Mouse (Mus musculus): ENCODE results near the gene Zfp326. TPM values are rescaled to one million over a fixed set of nuclear protein-coding genes. Genes with fewer than 3 reads are reported as not detected.

The Zfp326 gene
- polyA plus RNA-seq, 1 experiment from 2014 or later = 37.7 TPM

DNA sequence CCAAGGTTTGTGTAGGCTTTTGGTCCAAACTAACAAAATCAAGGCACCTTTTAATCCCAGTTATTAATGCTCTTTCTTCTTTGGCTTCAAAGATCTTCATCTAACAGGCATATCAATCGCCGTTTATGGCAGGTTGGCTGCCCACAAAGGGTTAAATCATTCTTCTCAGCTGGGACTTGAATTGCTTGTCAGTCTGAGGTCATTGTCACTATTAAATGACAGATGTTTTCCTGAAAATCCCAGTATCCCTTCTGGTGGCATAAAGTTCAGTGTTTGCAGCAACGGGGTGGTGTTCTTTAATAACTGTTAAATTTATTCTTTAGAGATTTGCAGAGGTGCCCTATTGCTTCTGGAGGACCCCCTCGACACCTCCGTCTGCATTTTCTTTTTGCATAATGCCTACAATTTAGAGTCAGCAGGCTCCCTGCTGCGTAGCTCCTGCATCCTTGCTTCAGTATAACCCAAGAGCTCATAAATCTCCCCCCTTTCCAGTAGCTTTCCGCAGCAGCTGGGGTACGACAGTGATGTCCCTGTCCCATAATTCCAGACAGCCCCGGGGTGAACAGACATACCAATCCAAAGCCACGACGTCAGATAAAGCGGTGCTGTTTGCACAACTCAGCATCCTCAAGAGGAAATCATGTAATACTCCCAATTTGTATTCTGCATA is 46.6 kb downstream of the Zfp326 start:
- Histone ChIP-seq H3K27me3 (ENCODE audit: insufficient read depth, poor library complexity, severe bottlenecking) (no peaks in the 10 kb centered on the region), H3K27ac (no peak overlapping the region), H3K4me1 (no peaks in the 10 kb centered on the region), H3K4me3 (no peak overlapping the region), H3K36me3 (peaks cover 27% of the 10 kb centered on the region), H3K9me3 (no peaks in the 10 kb centered on the region)
- WGBS = 89% methylated on average over 12 of the region's 12 CpGs
- DNase-seq (ENCODE audit: low spot score) = no peak

DNA sequence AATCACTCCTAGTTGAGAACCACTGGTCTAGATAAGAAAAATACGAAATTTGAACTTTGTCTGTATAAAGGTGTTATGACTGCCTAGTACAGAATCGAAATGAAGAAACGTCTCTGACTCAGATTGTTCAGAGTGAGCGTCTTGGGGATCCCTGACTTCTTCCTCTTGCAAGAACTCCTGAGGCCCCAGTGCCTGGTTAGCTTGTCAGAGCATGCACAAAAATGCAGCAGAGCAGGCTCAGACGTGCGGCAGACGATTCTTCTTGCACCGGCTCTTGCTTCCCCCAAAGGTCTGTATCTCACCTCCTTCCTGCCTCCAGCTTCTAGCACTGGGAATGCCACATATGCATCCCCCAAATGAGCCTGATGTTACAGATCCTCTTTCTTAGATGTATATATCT is 48.0 kb downstream of the Zfp326 start:
- Histone ChIP-seq H3K9me3 (no peaks in the 10 kb centered on the region), H3K4me1 (no peaks in the 10 kb centered on the region), H3K4me3 (no peak overlapping the region), H3K27me3 (ENCODE audit: insufficient read depth, poor library complexity, severe bottlenecking) (no peaks in the 10 kb centered on the region), H3K27ac (no peak overlapping the region), H3K36me3 (peaks cover 14% of the 10 kb centered on the region; the same call in 1 of the 2 replicates)
- 89% methylated on average over 8 of the region's 8 CpGs for WGBS
- no peak for DNase-seq (ENCODE audit: low spot score)

GRCm38 (mm10) chr5:105925568-105926255 is 49.3 kb downstream of the Zfp326 start:
- Histone ChIP-seq H3K27me3 (ENCODE audit: insufficient read depth, poor library complexity, severe bottlenecking) (no peaks in the 10 kb centered on the region), H3K4me1 (no peaks in the 10 kb centered on the region), H3K36me3 (peaks cover 13% of the 10 kb centered on the region; the same call in 1 of the 2 replicates), H3K9me3 (no peaks in the 10 kb centered on the region), H3K4me3 (no peak overlapping the region), H3K27ac (no peak overlapping the region)
- DNase-seq (ENCODE audit: low spot score) = no peak
- 66% methylated on average over 14 of the region's 14 CpGs for WGBS

DNA sequence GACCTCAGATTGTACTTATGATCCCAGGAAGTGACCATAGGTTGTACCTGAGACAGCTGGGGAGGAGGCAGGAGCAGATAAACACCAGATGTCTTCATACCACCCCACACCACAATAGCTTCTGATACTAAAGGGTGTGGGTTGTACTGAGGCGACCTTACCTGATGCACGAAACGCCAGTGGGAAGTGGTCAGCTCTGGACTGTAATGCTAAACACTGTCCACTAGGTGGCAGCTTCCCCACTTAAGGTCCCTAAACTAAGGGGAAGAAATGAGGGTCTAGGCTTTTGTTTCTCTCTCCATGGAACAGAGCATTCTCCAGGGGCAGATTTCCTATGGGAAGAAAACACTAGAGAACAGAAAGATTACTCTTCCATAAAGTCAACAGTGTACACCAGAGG is 53.9 kb downstream of the Zfp326 start:
- peaks cover 7% of the 10 kb centered on the region for H3K9me3 ChIP-seq
- no peak for DNase-seq (ENCODE audit: low spot score)
- peaks cover 8% of the 10 kb centered on the region for H3K36me3 ChIP-seq
- no peak overlapping the region for H3K27ac ChIP-seq
- WGBS = 32% methylated on average over 3 of the region's 3 CpGs
- H3K27me3 ChIP-seq (ENCODE audit: insufficient read depth, poor library complexity, severe bottlenecking) = no peaks in the 10 kb centered on the region
- no peak overlapping the region for H3K4me3 ChIP-seq
- H3K4me1 ChIP-seq = no peaks in the 10 kb centered on the region

DNA sequence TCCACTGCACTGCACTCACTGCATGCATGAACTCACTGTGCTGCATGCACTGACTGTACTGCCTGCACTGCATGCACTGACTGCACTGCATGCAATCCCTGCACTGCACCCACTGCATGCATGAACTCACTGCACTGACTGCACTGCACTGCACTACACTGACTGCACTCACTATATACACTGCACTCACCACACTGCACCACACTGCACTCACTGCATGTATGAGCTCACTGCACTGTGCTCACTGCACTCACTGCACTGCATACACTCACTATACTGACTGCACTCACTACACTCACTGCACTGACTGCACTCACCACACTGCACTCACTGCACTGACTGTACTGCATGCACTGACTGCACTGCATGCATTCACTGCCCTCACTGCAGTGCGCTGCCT is 56.0 kb downstream of the Zfp326 start:
- Histone ChIP-seq H3K27me3 (ENCODE audit: insufficient read depth, poor library complexity, severe bottlenecking) (no peaks in the 10 kb centered on the region), H3K4me1 (no peaks in the 10 kb centered on the region), H3K36me3 (peaks cover 8% of the 10 kb centered on the region), H3K4me3 (no peak overlapping the region), H3K9me3 (peaks cover 7% of the 10 kb centered on the region), H3K27ac (no peak overlapping the region)
- WGBS = 97% methylated on average over 1 of the region's 1 CpGs
- no peak for DNase-seq (ENCODE audit: low spot score)

DNA sequence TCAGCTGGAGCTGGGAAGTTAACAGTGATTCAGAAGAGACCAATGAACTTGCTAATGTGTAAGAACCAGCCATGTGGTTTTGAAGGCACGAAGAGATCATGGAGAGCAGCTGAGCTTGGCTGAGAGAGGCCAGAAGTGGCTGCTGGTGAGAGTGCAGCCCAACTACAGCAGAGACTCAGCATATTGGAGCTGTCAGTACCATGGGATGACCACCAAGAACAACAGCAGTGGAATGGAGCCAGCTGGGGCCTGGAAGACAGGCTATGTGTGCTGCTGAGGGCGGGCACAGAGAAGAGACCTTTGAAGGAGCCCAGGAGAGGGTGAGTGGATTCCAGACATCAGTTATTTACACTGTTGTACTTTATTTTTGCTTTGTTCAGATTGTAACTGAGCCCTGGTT is 65.6 kb downstream of the Zfp326 start:
- no peak overlapping the region for H3K27ac ChIP-seq
- 87% methylated on average over 2 of the region's 2 CpGs for WGBS

More for the DNA sequence above, 65.6 kb downstream of the Zfp326 start:
- H3K4me3 ChIP-seq = no peak overlapping the region
- H3K27me3 ChIP-seq (ENCODE audit: insufficient read depth, poor library complexity, severe bottlenecking) = no peaks in the 10 kb centered on the region
- H3K4me1 ChIP-seq = peaks cover 8% of the 10 kb centered on the region
- H3K9me3 ChIP-seq = no peaks in the 10 kb centered on the region
- no peaks in the 10 kb centered on the region for H3K36me3 ChIP-seq
- DNase-seq (ENCODE audit: low spot score) = no peak

Other genes with a start within 250 kb of the Zfp326 start
- 7.6 and 10.8 TPM in 2 replicates for gene Lrrc8d, start 176.6 kb upstream of the Zfp326 start, polyA plus RNA-seq (2016; fragmentation: Nextera tagmentation; extraction: Ambion mirVana)

All from heart, embryonic 10.5 days (tissue).